Mouse (Mus musculus) liver, postnatal 0 days (tissue): Measurements from ENCODE around the gene Erf. TPM values are rescaled to one million over a fixed set of nuclear protein-coding genes. Genes with fewer than 3 reads are reported as not detected.

Source experiments
- ATAC-seq: fragments of 200-750 bp; cut with Nextera tagmentation; 2 replicates; pipeline ENCODE4 v1.8.0; 2017; ENCODE audit warnings: mild to moderate bottlenecking, moderate library complexity
- DNase-seq: peaks from one replicate; pipeline ENCODE4 v3.0.0-alpha.2; 2016
- H3K27ac ChIP-seq: fragments of 300-500 bp; sonication (generic); 2 replicates; pipeline ENCODE4 v1.5.1; 2014; ENCODE audit warnings: antibody characterized with exemption, moderate library complexity, mild to moderate bottlenecking, low read depth
- H3K27me3 ChIP-seq: fragments of 300-500 bp; sonication (generic); 2 replicates; pipeline ENCODE4 v1.6.1; 2014; ENCODE audit warnings: low read length, control low read depth, mixed read lengths; ENCODE audit not compliant: insufficient read depth
- H3K36me3 ChIP-seq: fragments of 300-500 bp; sonication (generic); replicated peaks from 2 replicates; pipeline ENCODE4 v1.6.1; 2014; ENCODE audit warnings: mild to moderate bottlenecking, control low read depth, low read length, moderate library complexity, mixed read lengths; ENCODE audit not compliant: insufficient read depth
- H3K4me1 ChIP-seq: fragments of 300-500 bp; sonication (generic); 2 replicates; pipeline ENCODE4 v1.6.1; 2014; ENCODE audit warnings: antibody characterized with exemption, mild to moderate bottlenecking, control low read depth; ENCODE audit not compliant: insufficient read depth
- H3K4me2 ChIP-seq: fragments of 300-500 bp; sonication (generic); 2 replicates; pipeline ENCODE4 v1.6.1; 2014; ENCODE audit warnings: low read depth, mild to moderate bottlenecking, low read length, moderate library complexity, mixed read lengths
- H3K4me3 ChIP-seq: fragments of 300-500 bp; sonication (generic); 2 replicates; pipeline ENCODE4 v1.5.1; 2014; ENCODE audit warnings: low read depth, low read length
- H3K9ac ChIP-seq: fragments of 300-500 bp; sonication (generic); replicated peaks from 2 replicates; pipeline ENCODE4 v1.6.1; 2014; ENCODE audit warnings: mild to moderate bottlenecking, moderate library complexity
- H3K9me3 ChIP-seq: fragments of 300-500 bp; sonication (generic); 2 replicates; pipeline ENCODE4 v1.6.1; 2016; ENCODE audit warnings: mild to moderate bottlenecking, control low read depth, low read length, mixed read lengths
- CTCF ChIP-seq: sonication (generic); IDR thresholded peaks from 2 replicates; pipeline ENCODE4 v1.5.1; 2016; ENCODE audit warnings: antibody characterized with exemption, low read depth
- EP300 ChIP-seq: IDR thresholded peaks from 2 replicates; pipeline ENCODE4 v1.6.1; 2016; ENCODE audit warnings: antibody characterized with exemption, low read depth, mild to moderate bottlenecking
- WGBS: fragments of 180-500 bp; shearing (Covaris S2); extraction: QIAGEN DNeasy Blood & Tissue Kit; methylation state at CpG from one replicate; pipeline ENCODE4 v1.1.7; 2014; ENCODE audit not compliant: insufficient replicate concordance; 5-methylcytosine and 5-hydroxymethylcytosine counted together
- polyA plus RNA-seq: library from polyadenylated mRNA; unstranded; fragments of >200 nt; fragmentation: Nextera tagmentation; extraction: Ambion mirVana; gene quantifications from 2 replicates; pipeline ENCODE4 v1.2.1, GENCODE M21; 2015

Erf gene
- polyA plus RNA-seq, 1 experiment from 2014 or later, result 4.6 TPM

GRCm38 (mm10) chr7:25221102-25221883 is 29.3 kb downstream of the Erf start, which contains the start of gene Zfp526:
TSS of gene Zfp526 (plus strand) at chr7:25221425.
- ATAC-seq (peak; percentile 78), DNase-seq (peak; percentile 97)
- WGBS, result 1% methylated on average over 42 of the region's 45 CpGs
- H3K4me2 ChIP-seq, result peak within 1 kb of the TSS; percentile 91
- no peaks in the 10 kb centered on the region for H3K9me3 ChIP-seq
- TF ChIP-seq CTCF (peak; percentile 40; the same call in 1 of the 2 replicates), EP300 (no peak)
- peak within 1 kb of the TSS; percentile 69 for H3K9ac ChIP-seq
- peaks cover 35% of the 10 kb centered on the region for H3K4me1 ChIP-seq
- H3K4me3 ChIP-seq, result peak within 1 kb of the TSS; percentile 81
- peak within 1 kb of the TSS; percentile 96 for H3K27ac ChIP-seq
- H3K27me3 ChIP-seq, result no peaks in the 10 kb centered on the region
- H3K36me3 ChIP-seq, result peaks cover 38% of the 10 kb centered on the region

GRCm38 (mm10) chr7:25220457-25221101 is 30.0 kb downstream of the Erf start, which contains the start of gene Dedd2:
TSS of gene Dedd2 (minus strand) at chr7:25220615.
- 2% methylated on average over 20 of the region's 20 CpGs for WGBS
- ATAC-seq, result peak; percentile 7; the same call in 1 of the 2 replicates
- no peak for TF ChIP-seq EP300
- TF ChIP-seq CTCF, result no peak
- H3K36me3 ChIP-seq, result peaks cover 38% of the 10 kb centered on the region
- peak within 1 kb of the TSS; percentile 96 for H3K27ac ChIP-seq
- H3K4me3 ChIP-seq, result peak within 1 kb of the TSS; percentile 81
- peak within 1 kb of the TSS; percentile 91 for H3K4me2 ChIP-seq
- H3K27me3 ChIP-seq, result no peaks in the 10 kb centered on the region
- H3K9me3 ChIP-seq, result no peaks in the 10 kb centered on the region
- peaks cover 35% of the 10 kb centered on the region for H3K4me1 ChIP-seq
- peak; percentile 58 for DNase-seq
- peak within 1 kb of the TSS; percentile 94 for H3K9ac ChIP-seq

GRCm38 (mm10) chr7:25219756-25220456 is 30.7 kb downstream of the Erf start:
- Histone ChIP-seq H3K27ac (peak overlapping the region; percentile 96), H3K36me3 (peaks cover 38% of the 10 kb centered on the region), H3K4me3 (peak overlapping the region; percentile 81), H3K9me3 (no peaks in the 10 kb centered on the region), H3K27me3 (no peaks in the 10 kb centered on the region), H3K9ac (peak overlapping the region; percentile 94), H3K4me2 (peak overlapping the region; percentile 91), H3K4me1 (peaks cover 35% of the 10 kb centered on the region)
- 3% methylated on average over 31 of the region's 31 CpGs for WGBS
- TF ChIP-seq CTCF, result no peak
- no peak; the same call in 1 of the 2 replicates for TF ChIP-seq EP300
- ATAC-seq, result peak; percentile 80
- peak; percentile 98 for DNase-seq

- H3K4me2 ChIP-seq, result peak overlapping the region; percentile 91
- no peaks in the 10 kb centered on the region for H3K9me3 ChIP-seq
- H3K4me1 ChIP-seq, result peaks cover 35% of the 10 kb centered on the region
- no peak for TF ChIP-seq EP300
- TF ChIP-seq CTCF, result no peak
- peak overlapping the region; percentile 96 for H3K27ac ChIP-seq
- peaks cover 38% of the 10 kb centered on the region for H3K36me3 ChIP-seq
- peak overlapping the region; percentile 94 for H3K9ac ChIP-seq
- H3K4me3 ChIP-seq, result peak overlapping the region; percentile 81
- ATAC-seq (no peak), DNase-seq (peak; percentile 76)
- no peaks in the 10 kb centered on the region for H3K27me3 ChIP-seq
- WGBS, result 2% methylated on average over 16 of the region's 16 CpGs
Measured at GRCm38 (mm10) chr7:25219416-25219750, 31.2 kb downstream of the Erf start.

- Histone ChIP-seq H3K27ac (peak overlapping the region; percentile 96), H3K36me3 (peaks cover 38% of the 10 kb centered on the region), H3K4me3 (peak overlapping the region; percentile 81), H3K9me3 (no peaks in the 10 kb centered on the region), H3K4me2 (peak overlapping the region; percentile 91), H3K4me1 (peaks cover 35% of the 10 kb centered on the region), H3K27me3 (no peaks in the 10 kb centered on the region), H3K9ac (peak overlapping the region; percentile 94)
- no peak for DNase-seq
- WGBS, result 1% methylated on average over 53 of the region's 53 CpGs
- ATAC-seq, result peak; percentile 31
- TF ChIP-seq EP300, result no peak
- 0 out of 2 replicates have a peak, but pooled peaks have one; percentile 19 for TF ChIP-seq CTCF
Measured at GRCm38 (mm10) chr7:25218705-25219415, 31.7 kb downstream of the Erf start.
